Mouse (Mus musculus) T-helper 1 cell (primary cell): ENCODE measurements around the gene Psme1.

ENCODE experiments used
- in situ Hi-C: fragments of 300-600 bp; cut with MboI, MseI; formaldehyde crosslinking; loops from one replicate; pipeline ENCODE4 v1.15.1; 2025; ENCODE audit warnings: high pct_unique_total_duplicates

Gene Psme1

DNA sequence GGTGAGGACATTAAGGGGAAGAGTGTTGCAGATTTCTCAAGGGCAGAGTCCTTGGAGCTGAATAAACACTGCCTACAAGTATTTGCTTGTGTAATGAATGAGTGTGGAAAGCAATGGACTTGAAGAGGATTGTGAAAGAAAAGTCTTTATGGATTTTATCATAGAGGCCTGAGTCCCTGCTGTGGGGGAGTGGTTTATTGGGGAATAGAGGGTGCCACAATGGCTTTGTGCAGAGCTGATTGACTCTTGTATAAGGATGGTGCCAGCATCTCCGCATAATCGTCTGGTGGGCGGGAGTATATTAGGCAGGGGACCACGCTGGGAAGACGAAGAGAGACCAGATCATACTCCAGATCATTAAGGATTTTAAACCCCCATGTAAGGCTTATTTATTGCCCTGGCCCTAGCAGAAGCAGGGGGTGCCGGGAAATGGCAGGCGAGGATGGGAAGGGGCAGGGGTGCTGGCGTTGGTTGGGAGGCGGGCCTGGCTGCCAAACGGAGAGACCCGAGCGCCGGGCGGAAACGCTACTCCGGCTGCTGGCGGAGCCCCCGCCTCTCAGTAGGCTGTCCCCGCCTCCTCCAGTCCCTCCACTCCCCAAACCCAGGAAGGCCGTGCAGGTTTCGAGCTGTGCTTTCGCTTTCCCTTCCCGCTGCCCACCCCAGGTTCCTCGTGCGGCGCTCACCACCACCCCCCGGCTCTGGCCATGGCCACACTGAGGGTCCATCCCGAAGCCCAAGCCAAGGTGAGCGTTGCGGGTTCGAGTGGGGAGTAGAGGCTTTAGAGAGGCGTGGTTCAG lies at the start of gene Psme1:
Gene Psme1, plus strand, starts transcription at position 253 of the 797 bp plus-strand sequence.
- in situ Hi-C loops, result no loop called here

- in situ Hi-C loops, result no loop called here
Observed at GRCm38 (mm10) chr14:55536116-55536745, 41.7 kb upstream of the Psme1 start.

GRCm38 (mm10) chr14:55540067-55540786 lies 37.7 kb upstream of the Psme1 start, which contains the start of gene Pck2:
Gene Pck2, plus strand, starts transcription at chr14:55540266.
- in situ Hi-C loops, result no loop called here

DNA sequence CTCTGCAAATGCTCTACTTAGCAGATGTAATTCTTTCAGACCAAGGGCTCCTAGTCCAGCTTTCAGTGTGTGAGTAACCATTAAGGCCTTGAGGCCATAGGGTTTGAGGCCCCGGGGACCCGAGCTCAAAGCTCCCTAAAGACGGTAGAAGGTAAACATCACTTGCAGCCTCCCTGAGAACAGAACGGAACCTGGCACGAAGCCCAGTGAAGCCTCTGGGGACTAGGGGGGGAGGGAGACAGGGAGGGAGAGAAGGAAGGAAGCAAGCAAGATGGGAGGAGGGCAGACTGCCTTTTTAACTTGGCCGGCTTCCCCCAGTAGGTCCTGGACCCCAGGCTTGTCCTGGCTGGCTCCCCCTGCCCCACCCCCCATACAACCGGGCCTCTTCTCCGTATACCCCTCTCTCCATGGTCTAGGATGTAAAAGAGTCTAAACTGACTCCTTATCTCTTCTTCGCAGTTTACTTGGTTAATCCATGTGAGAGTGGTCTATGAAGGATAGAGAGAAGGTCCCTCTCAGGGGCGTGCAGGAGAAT lies 37.1 kb upstream of the Psme1 start:
- in situ Hi-C loops, result no loop called here

- in situ Hi-C loops, result no loop called here
Observed at GRCm38 (mm10) chr14:55542268-55542667, 35.7 kb upstream of the Psme1 start.

GRCm38 (mm10) chr14:55544334-55544733 lies 33.6 kb upstream of the Psme1 start:
- in situ Hi-C loops, result no loop called here

- in situ Hi-C loops, result no loop called here
Observed at GRCm38 (mm10) chr14:55550191-55550590, 27.7 kb upstream of the Psme1 start.

- in situ Hi-C loops, result no loop called here
Observed at GRCm38 (mm10) chr14:55551347-55551746, 26.6 kb upstream of the Psme1 start.

DNA sequence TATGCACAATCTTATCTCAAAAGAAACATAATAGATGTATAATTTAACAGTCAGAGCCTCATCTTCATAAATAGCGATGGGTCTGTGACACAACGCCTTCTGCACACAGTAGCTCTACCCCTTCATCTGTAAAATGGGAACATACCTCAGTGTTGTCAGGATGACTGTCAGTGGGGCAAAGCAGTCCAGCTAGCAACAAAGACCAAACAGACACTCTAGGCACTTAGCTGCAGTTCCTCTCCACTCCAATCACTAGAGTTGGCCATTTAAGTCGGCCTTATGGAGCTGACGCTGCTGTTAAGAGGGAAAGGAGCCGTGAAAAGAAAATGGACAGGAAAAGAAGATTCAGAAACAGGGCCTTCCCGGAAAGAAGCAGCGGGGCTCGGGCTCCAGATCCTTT lies 26.1 kb upstream of the Psme1 start:
- in situ Hi-C loops, result no loop called here

DNA sequence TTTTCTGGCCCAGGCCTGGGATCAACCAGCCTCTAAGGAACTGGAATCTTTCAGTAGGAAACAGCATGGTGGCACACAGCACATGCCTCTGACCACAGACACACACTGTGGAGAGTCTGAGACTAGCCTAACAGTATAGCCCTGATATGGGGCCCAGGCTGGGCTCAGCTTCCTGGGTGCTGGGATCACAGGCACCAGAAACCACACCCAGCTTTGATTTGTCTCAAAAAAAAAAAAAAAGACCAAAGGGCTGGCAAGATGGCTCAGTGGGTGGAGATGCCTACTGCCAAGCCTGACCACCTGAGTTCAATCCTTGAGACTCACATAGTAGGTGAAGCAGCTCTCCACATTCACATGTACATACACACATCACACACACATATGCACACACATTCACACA lies 23.3 kb upstream of the Psme1 start:
- in situ Hi-C loops, result no loop called here

GRCm38 (mm10) chr14:55555788-55556187 lies 22.1 kb upstream of the Psme1 start:
- in situ Hi-C loops, result no loop called here

- in situ Hi-C loops, result no loop called here
Observed at GRCm38 (mm10) chr14:55557003-55557402, 20.9 kb upstream of the Psme1 start.

DNA sequence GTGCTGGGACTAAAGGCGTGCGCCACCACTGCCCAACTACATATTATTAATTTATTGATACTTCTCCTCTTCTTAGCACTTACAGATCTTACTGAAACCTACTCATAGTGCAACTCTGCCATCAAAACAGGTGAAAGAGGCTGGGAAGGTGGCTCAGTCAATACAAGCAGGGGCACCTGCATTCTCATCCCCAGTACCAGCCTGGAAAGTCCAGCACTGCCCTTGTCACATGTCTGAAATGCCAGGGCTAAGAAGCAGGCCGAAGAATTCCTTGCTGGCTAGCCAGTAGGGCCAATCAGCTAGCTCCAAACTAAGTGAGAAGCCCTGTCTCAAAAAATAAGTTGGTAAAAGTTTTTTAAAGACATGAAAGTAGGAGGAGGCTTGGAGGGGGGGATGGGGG lies 20.3 kb upstream of the Psme1 start:
- in situ Hi-C loops, result no loop called here

- in situ Hi-C loops, result no loop called here
Observed at GRCm38 (mm10) chr14:55558740-55559448, 19.0 kb upstream of the Psme1 start.

- in situ Hi-C loops, result no loop called here
Observed at GRCm38 (mm10) chr14:55559799-55560201, 18.1 kb upstream of the Psme1 start, which contains the start of gene Dcaf11. Gene Dcaf11, plus strand, starts transcription at chr14:55560006.

DNA sequence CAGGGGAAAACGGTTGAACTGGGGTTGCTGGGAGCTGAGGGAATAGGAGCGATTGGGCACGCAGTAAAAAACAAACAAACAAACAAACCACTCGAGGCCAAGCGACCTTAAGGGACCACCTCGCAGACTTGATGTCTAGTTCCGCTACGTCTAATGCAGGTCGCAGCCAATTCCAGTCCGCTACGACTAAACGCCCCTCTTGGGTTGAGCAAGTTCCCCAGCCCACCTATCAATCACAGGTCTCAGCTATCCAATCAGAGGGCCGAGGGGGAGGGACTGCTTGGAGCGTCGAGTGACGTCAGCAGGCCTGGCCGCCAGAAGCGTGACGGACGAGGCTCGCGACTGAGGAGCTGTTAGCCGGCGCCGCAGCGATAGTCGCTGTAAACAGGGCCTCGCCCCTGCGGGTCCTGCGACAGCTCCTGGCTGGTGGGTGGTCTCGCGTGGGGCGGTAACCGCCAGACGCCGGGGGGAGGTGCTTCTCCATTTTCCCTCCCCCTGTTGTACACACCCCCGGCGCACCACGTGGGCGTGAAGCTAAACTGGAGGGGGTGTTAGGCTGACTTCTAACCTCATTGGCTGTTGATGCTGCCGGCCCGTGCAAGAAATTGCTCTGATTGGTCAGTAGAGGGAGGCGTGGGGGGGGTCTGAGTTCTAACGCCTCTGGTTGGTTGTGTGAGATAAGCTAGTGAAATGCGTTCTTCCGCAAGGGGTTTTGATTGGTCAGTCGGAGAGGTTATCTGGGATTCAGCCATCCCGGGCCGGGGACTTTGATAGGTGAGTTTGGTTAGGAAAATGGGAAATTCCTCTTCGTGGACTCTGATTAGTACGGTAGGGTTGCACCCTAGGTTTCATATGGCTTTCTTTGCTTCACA lies 17.5 kb upstream of the Psme1 start, which contains the start of gene A730061H03Rik:
Gene A730061H03Rik, minus strand, starts transcription at position 205 of the 872 bp plus-strand sequence.
- in situ Hi-C loops, result no loop called here

DNA sequence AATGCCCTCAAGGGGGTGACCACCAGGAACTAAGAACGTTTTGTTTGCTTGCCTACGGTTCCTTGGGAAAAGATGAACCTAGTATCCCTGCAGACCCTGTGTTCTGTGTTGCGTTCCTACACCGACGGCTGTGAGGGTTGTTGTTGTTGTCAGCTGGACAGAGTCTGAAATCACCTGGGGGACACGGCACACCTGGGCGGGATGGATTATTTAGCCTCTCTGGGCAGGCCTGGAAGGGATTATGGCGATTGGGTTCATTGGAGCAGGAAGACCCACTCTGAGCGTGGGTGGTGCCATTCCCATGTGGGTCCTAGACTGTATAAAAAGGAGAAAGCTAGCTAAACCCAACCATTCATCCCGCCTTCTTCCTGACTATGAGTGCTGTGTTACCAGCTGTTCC lies 16.1 kb upstream of the Psme1 start:
- in situ Hi-C loops, result no loop called here

GRCm38 (mm10) chr14:55563249-55563648 lies 14.7 kb upstream of the Psme1 start:
- in situ Hi-C loops, result no loop called here

DNA sequence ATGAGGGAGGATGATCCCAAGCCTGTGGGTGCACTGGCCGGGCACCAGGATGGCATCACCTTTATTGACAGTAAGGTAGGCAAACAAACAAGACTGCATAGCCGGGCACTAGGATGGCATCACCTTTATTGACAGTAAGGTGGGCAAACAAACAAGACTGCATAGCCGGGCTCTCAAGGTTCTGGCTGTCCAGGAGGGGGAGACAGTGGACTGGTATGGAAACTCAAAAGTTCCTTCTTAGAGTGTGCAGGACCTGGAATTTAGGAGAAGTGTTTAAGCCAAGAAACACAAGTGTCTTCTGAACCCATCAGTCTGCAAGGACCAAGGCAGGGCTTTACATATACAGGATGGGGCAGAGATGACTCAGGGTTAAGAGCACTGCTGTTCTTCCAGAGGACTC lies 12.2 kb upstream of the Psme1 start:
- in situ Hi-C loops, result no loop called here

DNA sequence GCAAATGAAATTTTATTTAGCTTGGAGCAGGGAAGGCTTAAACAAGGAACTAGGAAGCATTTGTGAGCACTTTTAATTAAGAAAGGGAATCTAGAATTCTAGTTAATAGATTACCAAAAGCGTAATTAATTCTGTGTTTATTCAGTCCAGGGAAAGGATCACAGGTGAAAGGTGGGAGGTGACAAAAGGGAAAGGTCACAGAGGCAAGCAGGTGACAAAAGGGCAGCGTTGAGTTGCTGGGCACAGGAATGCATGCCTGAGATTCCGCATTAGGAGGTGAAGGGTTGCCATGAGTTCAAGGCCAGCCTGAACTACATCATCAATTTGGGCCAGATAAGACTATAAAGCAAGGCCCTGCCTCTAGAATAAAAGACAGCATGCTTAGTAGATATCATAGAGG lies 10.4 kb upstream of the Psme1 start:
- in situ Hi-C loops, result no loop called here
